Mouse (Mus musculus) layer of hippocampus, postnatal 36 days (tissue): ENCODE measurements at regions not wholly inside any gene's neighbourhood (a gene's known extent, or its start where the extent isn't known, plus 50 kb on each side); places are given as distances from the start of the nearest gene placed in this dataset.

Experiments
- DNase-seq, 2 experiments: peaks; one replicate each; pipeline ENCODE4 v3.0.0; 2022

DNA sequence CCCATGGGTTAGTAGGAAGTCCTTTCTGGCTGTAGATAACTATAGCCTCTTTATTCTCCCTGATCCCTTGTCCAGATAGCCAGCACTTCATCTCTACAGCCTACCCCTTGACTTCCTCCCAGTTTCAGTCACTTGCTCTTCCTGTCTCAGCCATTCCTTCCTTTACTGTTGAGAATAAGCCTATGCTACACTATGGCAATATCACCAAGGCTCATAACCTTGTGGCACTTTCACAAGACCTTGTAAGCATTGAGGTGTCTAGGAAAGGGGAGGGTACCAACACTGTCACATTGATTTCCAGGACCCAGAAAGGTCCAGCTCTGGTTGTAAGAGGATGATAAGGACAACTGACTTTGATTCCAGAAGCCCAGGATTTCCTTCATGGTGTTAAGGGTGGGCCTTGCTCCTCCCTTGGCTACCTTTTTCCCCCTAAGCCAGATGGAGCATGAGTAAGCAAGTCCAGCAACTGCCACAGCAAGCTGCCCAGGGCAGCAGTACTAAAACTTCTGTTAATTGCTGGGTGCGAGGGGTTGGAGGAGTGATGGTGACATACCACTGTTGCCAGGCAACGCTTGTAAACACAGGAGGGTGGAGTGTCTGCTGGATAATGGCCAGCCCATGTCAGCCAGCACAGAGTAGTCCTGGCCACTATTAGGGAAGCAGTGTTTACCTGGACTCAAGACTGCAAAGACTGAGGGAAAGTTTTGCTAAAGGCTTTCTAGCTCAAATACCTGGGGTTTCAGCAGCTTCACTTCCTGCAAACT, 75.7 kb downstream of the Ankrd16 start:
- no peak for DNase-seq

DNA sequence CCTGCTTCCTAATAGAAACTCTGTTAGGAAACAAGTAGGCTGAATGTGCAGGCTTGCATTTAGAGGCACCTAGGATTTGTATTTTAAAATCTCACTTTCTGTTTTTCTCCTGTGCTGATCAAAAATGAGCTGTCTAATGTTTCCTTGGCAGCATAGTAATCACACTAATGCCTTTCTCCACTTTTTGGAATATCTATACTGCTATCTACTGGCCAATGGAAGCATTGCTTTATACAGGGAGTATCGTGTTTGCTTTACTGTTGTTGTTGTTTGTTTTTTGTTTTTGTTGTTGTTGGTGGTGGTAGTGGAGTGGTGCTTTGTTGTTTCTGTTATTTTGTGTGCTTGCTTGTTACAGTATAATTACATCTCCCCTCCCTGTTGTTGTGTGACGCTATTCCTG, 92.3 kb downstream of the Ankrd16 start:
- DNase-seq, result no peak

DNA sequence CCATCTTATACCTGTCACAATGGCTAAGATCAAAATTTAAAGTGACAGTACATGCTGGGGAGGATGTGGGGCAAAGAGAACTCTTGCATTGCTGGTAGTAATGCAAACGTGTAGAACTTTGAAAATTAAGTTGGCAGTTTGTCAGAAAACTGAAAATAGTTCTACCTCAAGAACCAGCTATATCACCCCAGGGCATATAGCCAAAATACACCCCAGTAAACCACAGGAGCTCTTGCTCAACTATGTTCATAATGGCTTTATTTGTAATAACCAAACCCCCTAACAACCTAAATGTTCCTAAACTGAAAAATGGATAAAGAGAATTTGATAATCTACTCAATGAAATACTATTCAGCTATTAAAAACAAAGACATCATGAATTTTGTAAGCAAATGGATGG, 102.3 kb downstream of the Ankrd16 start:
- DNase-seq, result no peak

DNA sequence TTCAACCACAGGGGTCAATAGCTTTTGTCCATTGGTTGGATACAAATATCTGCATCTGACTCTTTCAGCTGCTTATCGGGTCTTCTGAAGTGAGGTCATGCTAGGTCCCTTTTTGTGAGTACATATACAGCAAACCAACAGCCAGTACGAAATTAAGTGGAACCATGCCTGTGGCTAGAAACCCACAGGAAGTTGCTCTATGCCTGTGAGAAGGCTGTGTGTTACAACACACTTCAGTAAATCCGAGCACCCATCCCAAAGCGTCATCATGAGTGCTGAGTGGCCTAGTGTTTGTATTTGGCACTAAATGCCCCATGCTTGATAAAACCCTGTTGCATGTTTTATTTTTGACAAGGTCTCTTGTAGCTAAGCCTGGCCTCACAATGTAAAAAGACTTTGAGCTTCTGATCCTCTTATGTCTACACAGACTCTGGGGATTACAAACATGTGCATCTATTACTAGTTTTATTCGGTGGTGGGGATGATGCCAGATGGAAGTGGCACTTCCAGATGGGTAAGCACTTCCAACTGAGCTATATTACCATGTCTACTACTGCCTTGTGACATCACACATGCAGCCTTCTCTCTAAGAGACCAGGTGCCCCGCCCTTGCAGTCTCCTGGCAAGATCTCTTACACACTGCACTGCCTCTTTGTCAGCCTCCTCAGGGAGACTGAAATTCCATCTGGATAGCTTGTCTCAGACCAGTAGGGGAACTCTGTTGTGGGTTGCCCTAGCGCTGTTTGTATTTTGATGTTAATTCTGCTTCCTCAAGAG, 117.3 kb downstream of the Ankrd16 start:
- no peak for DNase-seq

DNA sequence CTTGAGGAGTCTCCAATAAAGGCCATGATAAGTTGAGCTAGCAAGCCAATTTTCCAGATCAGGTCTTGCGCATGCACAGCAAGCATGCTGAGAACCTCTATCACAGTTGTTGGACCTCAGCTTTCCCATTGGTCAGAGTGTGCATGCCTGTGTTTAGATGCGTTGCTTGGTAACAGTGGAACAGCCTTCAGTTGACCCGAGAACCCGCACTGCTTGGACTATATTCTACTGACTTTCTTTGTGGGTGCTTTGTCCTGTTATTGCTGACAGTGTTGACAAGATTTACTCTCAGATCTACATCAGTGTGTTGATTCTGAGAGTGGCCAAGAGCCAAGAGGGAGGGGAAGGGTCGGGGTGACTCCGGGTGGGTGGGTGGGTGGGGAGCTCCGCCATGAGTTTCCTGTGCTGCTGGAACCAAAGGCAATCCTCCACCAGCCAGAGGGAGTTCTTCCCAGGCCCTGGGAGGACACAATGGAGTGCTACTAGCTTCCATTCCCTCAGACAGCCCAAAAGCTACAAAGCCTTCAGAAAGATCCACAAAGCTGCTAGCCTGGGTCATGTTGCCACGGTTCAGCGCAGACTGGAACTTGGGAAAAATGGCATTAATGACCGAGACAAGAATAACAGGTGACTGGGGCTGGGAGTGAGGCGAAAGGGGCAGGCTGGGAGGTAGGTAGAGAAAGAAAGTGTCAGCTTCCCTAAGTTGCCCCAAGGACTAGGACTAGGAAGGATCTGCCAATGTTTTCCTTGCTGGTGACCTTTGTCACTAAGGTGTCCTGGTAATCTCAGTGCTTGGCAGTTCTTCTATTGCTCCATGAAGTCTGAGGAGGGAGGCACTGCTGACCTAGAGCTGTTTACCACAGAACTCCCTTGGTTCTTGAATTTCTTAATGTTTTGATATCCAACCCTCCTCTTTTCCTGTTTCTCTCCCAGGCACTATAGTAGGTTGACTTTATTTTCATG, 122.3 kb downstream of the Ankrd16 start:
- DNase-seq, result no peak

DNA sequence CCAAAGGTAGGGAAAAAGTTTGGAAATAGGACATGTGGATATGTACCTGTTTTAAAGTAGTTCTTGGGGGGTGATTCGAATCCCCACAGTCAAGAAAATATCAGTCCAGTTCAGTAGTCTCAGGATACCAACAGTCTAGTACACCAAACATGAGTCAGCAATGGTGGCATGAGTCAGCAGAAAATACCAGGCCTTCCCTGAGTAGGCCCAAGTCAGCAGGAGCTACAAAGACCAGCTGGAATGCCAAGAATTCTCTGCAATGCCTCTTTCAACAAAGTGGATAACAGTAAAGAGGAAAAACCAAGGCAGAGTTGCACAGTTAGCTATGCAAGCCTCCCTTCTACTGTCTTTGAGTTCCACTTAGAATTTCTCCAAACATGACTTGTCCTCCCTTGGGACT, 137.1 kb downstream of the Ankrd16 start:
- DNase-seq, result no peak

DNA sequence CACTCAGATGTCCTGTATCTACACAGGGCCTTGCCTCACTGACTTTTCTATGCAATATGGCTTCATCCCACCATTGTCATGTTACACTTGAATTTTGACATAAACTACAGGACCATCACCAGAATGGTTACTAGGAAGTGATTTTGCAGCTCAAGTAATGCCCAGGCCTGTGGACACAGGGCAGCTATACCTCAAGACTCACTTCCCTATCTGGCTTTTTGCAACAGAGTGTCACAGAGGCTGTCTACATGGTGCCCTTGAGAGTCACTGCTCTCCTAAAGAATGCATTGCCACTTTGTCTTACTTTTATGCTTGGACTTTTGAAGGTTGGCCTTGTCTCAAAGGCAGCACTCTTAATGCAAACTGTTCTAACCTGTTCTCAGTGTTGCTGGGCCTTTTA, 139.7 kb downstream of the Ankrd16 start:
- DNase-seq, result no peak

DNA sequence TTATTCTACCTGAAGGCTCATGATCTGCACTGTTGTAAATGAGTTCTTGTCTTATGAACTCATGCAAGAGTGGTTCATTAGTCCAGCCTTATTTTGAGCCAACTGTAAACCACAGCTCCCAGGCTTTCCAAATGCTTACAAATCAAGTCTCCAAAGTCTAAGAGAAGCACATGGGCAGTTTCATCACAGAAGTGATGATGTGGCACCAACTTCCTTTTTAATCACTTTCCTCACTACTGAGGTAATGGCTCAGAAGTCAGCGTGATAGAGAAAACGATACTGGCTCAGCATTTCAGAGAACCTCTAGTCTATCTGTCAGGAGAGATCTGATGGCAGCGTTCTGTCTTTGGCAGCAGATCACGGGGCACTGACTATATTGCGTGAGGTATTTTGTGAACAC, 140.4 kb downstream of the Ankrd16 start:
- DNase-seq, result no peak

DNA sequence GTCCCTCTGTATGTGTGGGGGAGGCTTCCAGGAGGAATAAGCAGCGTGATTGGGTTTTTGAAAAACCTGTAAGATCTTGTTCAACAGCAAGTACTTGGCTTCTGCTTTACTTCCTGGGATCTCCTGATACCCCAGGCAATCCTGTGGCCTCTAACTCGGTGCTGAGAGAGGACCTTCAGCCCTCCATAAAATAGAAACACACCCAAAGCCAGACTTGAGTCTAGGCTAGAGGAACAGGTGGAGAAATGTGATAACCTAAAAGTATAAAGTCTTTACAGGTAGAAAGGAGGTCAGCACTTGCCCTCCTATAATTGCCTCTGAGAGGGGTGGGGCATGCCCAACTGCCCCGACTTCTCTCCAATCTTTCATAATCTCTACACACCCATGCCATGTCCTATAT, 183.1 kb downstream of the Ankrd16 start:
- DNase-seq, result no peak

DNA sequence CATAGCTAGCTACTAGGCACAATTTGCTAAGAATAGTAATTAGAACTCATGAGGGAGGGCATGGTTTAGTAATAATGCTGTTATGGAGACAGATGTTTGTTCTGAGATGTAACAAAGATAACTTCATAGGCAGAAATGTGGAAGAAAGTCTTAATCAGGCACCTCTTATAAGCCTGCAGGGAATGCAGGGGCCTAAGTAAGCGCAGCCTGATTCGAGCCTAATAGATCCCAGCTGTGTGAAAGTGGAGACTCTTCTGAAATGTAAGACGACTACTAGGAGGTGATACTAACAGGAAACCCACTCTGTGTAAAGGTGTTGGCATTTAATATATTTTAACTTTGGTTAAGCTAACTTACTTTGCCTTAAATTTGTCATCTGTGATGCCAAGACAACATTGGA, 187.7 kb downstream of the Ankrd16 start:
- DNase-seq, result no peak

DNA sequence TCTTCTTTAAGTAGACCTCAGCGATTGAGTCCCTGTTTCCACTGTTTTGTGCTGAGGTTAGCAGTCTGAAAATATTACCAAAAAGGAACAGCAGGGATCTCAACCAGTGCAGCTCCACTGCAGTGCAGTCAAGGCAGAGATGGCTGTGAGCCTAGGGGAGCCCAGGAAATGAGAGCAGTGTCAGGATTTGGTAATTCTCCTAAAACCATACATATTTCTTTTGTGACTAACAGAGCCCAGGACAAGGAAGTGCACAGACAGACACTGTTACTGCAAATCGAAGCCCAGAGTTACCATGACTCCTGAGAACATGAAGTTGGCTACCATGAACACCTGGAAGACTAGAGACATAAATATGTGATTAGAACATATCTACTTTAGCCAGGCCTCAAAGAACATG, 189.3 kb downstream of the Ankrd16 start:
- no peak for DNase-seq

DNA sequence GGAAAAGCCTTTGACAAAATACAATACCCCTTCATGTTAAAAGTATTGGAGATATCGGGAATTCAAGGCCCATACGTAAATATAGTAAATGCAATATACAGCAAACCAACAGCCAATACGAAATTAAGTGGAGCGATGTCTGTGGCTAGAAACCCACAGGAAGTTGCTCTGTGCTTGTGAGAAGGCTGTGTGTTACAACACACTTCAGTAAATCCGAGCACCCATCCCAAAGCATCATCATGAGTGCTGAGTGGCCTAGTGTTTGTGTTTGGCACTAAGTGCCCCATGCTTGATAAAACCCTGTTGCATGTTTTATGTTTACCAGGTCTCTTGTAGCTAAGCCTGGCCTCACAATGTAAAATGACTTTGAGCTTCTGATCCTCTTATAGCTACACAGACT, 194.3 kb downstream of the Ankrd16 start:
- no peak for DNase-seq

DNA sequence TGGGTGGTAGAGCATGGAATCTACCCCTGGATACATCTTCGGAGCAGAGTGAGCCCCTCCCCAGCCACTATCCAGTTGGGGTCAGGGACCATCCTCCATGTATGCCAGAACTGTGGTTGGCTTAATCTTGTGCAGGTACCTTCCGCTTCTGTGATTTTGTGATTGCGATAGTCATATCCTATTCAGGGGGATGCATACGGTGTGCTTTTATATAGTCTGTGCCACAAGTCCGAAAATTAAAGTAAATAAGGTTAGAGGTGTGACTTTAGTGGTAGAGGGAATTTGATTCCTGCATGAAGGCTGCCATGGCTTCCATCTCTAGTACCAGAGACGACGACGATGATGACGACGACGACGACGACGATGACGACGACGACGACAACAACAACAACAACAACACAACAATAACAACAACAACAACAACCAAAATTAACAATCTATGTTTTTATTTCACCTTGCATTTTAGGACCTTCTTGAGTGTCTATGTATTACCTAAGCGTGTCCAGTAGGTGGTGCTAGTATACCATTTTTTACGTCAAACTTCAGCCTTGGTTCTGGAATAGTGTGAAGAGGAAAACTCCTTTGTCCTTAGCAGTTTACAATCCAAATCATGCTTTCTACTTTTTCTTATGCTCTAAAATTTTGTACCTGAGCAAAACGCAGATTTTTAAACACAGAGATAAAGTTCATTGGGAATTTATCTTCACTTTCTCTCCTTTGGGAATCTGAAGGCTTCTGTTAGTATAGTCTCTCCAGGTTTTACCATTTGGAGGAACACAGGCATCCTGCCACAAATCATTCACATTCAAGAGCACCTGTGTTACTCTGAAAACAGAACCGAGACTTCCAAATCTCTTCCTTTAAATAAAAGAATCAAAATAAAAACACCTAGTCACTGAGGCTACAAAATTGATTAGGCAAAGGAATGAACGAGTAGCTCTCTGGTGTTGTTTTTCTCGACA, 224.5 kb downstream of the Ankrd16 start:
- DNase-seq, result no peak

DNA sequence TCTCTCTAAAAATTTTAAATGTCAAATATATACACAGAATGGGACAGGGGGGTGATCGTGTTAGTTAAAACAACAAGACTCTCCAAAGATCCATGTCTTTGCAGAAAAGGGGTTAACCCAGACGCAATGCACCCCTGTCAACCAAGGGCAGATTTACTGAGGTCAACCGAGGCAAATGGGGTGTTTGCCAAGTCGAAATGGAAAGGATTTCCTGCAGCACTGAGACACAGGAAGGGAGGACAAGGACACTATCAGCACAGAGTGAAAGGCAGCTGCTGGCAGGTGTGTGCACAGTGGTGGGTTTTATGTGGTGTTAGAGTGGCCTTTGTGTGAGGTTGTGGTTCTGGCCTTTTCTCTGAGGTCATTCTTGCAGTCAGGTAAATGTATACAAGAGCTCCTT, 226.7 kb downstream of the Ankrd16 start:
- no peak for DNase-seq

DNA sequence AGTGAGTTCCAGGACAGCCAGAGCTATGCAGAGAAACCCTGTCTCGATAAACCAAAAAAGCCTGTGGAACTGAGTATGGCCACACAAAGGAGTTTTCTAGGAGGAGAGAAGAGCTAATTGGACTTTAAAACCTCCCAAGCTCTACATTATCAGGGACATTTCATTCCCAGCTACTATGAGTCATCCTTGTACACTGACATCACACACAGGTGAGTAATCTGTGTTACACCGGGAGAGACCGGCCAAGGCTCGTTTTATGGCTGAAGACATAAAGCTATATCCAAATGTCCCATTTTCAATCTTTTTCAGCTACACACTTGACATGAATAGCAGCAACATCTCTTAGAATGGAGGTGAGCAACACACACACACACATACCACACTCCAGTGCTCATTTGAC, 229.5 kb downstream of the Ankrd16 start:
- DNase-seq, result no peak

DNA sequence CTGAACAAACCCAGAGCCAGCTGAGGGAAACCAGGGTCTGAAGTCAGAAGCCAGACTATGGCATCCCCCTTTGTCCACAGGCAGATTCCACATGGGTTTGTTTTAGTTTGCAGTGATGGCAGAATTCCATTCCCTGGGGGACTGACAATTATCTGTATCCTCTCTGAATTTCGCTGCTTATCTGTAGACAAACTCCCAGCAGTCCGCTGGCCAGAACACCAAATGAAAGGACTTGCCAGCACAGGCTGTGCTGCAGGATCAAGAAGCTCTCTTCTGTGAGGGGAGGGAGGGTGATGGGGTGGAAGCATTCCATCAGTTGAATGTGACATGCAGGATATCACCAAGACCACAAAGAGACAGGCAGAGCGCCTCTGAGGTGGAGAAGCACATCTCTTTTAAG, 233.8 kb downstream of the Ankrd16 start:
- no peak for DNase-seq

DNA sequence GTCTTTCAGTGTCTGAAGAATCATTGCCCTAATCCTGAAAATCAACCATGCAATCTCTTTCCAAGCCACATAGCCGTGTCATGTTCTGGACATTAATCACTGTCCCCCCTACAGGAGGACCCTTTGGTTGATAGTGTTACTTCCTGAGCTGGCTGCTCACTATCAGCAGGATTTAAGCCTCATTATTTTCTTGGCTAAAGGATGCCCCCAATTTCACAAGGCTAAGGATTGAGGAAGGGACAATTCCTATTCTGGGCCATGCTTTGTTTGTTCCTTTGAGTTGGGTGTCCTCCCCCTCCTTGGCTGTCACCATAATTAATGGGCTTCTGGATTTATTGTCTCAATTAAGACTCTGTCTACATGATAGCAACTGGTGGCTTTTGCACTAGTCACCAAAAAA, 241.9 kb downstream of the Ankrd16 start:
- no peak for DNase-seq

DNA sequence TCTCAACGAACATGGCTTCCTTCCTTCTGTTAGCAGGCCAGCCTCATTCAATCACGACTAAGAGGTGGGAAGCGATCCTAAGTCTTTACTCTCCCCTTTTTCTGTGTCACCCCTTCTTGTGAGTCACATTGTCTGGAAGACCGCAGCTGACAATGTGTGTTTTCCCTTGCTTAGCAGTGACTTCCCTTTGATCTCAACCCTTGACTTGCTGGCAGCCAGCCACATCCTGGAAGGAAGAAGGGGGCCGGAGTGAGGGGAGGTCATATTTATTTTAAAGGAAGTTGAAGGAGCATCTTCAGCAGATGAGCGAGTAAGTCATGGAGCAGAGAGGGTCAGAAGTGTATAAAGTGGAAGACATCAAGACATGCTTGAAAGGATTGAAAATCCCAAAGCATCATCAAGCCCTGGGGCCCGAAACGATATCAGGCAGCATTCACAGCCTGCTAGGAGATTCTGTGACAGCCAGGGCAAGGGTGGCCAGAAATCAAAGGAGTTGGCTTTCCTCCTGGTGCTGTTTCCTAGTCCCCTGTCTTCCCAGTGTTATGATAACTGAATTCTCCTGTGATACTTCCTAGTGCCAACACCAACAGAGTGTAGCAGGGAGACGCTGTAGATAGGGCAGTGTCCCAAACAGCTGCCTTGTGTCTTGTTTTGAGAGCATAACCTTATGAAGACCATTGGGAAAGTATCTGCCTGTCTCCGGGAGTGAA, 245.9 kb downstream of the Ankrd16 start:
- DNase-seq, result no peak

DNA sequence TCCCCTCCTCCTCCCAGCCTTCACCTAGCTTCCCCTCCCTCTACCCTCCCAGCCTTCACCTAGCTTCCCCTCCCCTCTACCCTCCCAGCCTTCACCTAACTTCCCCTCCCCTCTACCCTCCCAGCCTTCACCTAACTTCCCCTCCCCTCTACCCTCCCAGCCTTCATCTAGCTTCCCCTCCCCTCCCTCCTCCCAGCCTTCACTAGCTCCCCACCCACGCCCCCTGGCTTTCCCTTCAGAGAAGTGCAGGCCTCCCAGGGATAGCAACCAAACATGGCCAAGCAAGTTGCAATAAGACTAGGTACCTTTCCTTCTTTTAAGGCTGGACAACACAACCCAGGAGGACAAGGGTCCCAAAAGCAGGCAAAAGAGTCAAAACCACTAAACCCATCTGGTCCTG, 248.5 kb downstream of the Ankrd16 start:
- DNase-seq, result no peak

DNA sequence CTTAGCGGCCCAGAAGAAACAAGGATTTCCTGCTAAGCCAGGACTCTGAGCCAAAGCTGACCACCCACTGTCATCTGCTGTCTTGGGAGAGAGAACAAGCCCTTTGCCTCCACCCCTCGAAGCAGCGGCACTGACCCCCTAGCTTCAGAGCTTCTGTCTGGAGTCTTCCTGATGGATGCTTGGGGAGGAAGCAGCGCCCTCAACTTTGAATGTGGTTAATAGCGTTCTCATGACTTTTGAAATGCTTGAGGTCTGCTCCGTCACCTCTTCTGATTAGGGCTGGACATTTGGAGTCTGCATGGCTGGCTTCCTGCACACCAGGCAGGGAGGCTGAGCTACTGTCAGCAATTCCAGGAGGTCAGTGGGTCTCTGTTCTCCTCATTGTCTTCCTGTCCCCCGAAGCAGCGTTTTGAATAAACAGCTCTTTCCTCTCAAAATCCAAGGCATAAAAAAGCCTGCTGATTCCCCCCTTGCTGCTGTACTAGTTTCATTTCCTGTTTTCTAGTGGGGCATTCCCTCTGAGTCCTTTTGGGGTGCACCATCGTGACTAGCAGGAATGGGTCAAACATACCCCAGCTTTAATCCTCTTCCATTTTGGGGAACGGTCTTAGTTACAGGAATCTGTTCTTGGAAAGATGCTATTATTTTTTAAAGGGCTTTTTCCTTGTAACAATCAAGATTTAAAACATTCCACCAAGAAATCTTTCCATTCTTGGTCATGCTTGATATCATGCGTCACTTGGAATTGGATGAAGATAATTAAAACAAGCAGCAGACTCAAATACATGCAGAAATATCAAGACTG, 256.0 kb downstream of the Ankrd16 start:
- DNase-seq, result no peak

DNA sequence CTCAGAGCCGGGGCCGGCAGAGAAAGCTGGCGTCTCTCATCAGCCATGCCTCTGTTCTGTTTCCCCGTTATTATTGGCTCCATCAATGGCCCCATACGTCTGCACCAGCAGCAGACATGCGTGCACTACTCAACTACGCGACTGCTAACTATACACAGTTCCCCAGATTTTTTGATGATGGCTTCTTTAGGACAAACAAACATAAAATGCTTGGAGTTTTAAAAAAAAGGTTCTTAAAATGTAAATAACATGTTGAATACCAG, 256.6 kb downstream of the Ankrd16 start:
- DNase-seq, result no peak
